Mouse (Mus musculus) CH12.LX (cell line): ENCODE measurements around the gene Gprc6a. TPM values are rescaled to one million over a fixed set of nuclear protein-coding genes. Genes with fewer than 3 reads are reported as not detected.
A peak's percentile ranks its signal among the peaks of the same experiment; 100 is the strongest.

Experiments
- DNase-seq: peaks from one replicate; pipeline ENCODE4 v3.0.0-alpha.2; 2013; ENCODE audit errors: extremely low read depth
- H3K27ac ChIP-seq: 2 replicates; pipeline ENCODE4 v1.5.1; 2012; ENCODE audit warnings: low read depth, mild to moderate bottlenecking, control low read depth, moderate library complexity; ENCODE audit not compliant: insufficient read depth
- H3K27me3 ChIP-seq: replicated peaks from 2 replicates; pipeline ENCODE3; 2012; ENCODE audit warnings: inconsistent platforms
- H3K36me3 ChIP-seq, 2 experiments: replicated peaks in 1 of 2; 2 replicates each; pipeline versions ENCODE3 to v1.6.1; 2012; ENCODE audit warnings: inconsistent platforms in 1 of 2, low read length in 1 of 2, mild to moderate bottlenecking in 1 of 2, mixed read lengths in 1 of 2, moderate library complexity in 1 of 2; ENCODE audit not compliant: control insufficient read depth in 1 of 2, insufficient read depth in 1 of 2
- H3K4me1 ChIP-seq, 2 experiments: 2 replicates each; pipeline ENCODE4 v1.6.1; 2012; ENCODE audit warnings: inconsistent platforms in 1 of 2, moderate library complexity in 1 of 2; ENCODE audit not compliant: insufficient read depth in 2 of 2, control insufficient read depth in 1 of 2
- H3K4me2 ChIP-seq: 2 replicates; pipeline ENCODE4 v1.6.1; 2012; ENCODE audit warnings: low read depth, mild to moderate bottlenecking, control low read depth; ENCODE audit not compliant: poor library complexity, insufficient read depth, severe bottlenecking
- H3K4me3 ChIP-seq, 3 experiments: fragments of 150-350 bp in 1 of 3; sonication (generic) in 1 of 3; replicated peaks in 1 of 3; 2 replicates each; pipeline versions ENCODE3 to v1.5.1; 2011 to 2012; ENCODE audit warnings: low read depth in 2 of 3, low read length in 2 of 3, mild to moderate bottlenecking in 2 of 3, moderate library complexity in 2 of 3, control low read depth in 1 of 3, improper control_type of control experiment in 1 of 3, inconsistent platforms in 1 of 3, mixed read lengths in 1 of 3; ENCODE audit not compliant: poor library complexity in 1 of 3
- H3K79me2 ChIP-seq: replicated peaks from 2 replicates; pipeline ENCODE4 v1.6.1; 2012; ENCODE audit warnings: mild to moderate bottlenecking, moderate library complexity; ENCODE audit not compliant: control insufficient read depth, poor library complexity, insufficient read depth, severe bottlenecking; ENCODE audit errors: extremely low read depth
- H3K9ac ChIP-seq: 2 replicates; pipeline ENCODE4 v1.6.1; 2012; ENCODE audit warnings: low read depth, mild to moderate bottlenecking, control low read depth, moderate library complexity; ENCODE audit not compliant: insufficient read depth
- H3K9me3 ChIP-seq: replicated peaks from 2 replicates; pipeline ENCODE3; 2012; ENCODE audit warnings: low read length, inconsistent platforms, mixed read lengths
- BHLHE40 ChIP-seq: IDR thresholded peaks from 2 replicates; pipeline ENCODE4 v1.6.1; 2011; ENCODE audit warnings: mild to moderate bottlenecking, low read depth, low read length, improper control_type of control experiment
- CHD1 ChIP-seq: IDR thresholded peaks from 2 replicates; pipeline ENCODE4 v1.6.1; 2012; ENCODE audit warnings: low read depth, low read length, improper control_type of control experiment, inconsistent platforms
- CTCF ChIP-seq, 2 experiments: IDR thresholded peaks in 1 of 2; conservative IDR thresholded peaks in 1 of 2; 2 replicates each; pipeline ENCODE4 v1.5.1; 2011 to 2012; ENCODE audit warnings: low read depth in 2 of 2, low read length in 2 of 2, improper control_type of control experiment in 1 of 2, inconsistent platforms in 1 of 2, mild to moderate bottlenecking in 1 of 2, moderate library complexity in 1 of 2
- GABPA ChIP-seq: IDR thresholded peaks from 2 replicates; pipeline ENCODE4 v1.6.1; 2012; ENCODE audit warnings: low read depth, low read length, improper control_type of control experiment, inconsistent platforms; ENCODE audit not compliant: insufficient replicate concordance
- HCFC1 ChIP-seq: IDR thresholded peaks from 2 replicates; pipeline ENCODE4 v1.6.1; 2012; ENCODE audit warnings: low read depth, mild to moderate bottlenecking, inconsistent platforms, low read length, improper control_type of control experiment
- JUN ChIP-seq: IDR thresholded peaks from 2 replicates; pipeline ENCODE4 v1.6.1; 2011; ENCODE audit warnings: low read depth, mild to moderate bottlenecking, low read length, improper control_type of control experiment, moderate library complexity; ENCODE audit not compliant: insufficient read depth
- JUND ChIP-seq: conservative IDR thresholded peaks from 2 replicates; pipeline ENCODE4 v1.6.1; 2011; ENCODE audit warnings: low read depth, low read length, improper control_type of control experiment
- MAX ChIP-seq: IDR thresholded peaks from 2 replicates; pipeline ENCODE4 v1.6.1; 2011; ENCODE audit warnings: low read length, improper control_type of control experiment
- MYC ChIP-seq: IDR thresholded peaks from 2 replicates; pipeline ENCODE4 v1.6.1; 2011; ENCODE audit warnings: low read depth, mild to moderate bottlenecking, improper control_type of control experiment, low read length
- NELFE ChIP-seq: IDR thresholded peaks from 2 replicates; pipeline ENCODE4 v1.6.1; 2011; ENCODE audit warnings: low read depth, low read length, improper control_type of control experiment
- NRF1 ChIP-seq: IDR thresholded peaks from 2 replicates; pipeline ENCODE4 v1.6.1; 2014; ENCODE audit warnings: low read depth, mild to moderate bottlenecking, inconsistent platforms, low read length, improper control_type of control experiment, moderate library complexity
- PAX5 ChIP-seq: IDR thresholded peaks from 2 replicates; pipeline ENCODE4 v1.6.1; 2012; ENCODE audit warnings: low read length, inconsistent platforms, mixed read lengths
- POLR2A ChIP-seq: IDR thresholded peaks from 2 replicates; pipeline ENCODE4 v1.6.1; 2011; ENCODE audit warnings: low read depth, mild to moderate bottlenecking, improper control_type of control experiment, low read length
- POLR2AphosphoS2 ChIP-seq: IDR thresholded peaks from 2 replicates; pipeline ENCODE4 v1.6.1; 2011; ENCODE audit warnings: low read depth, low read length, improper control_type of control experiment
- RAD21 ChIP-seq: IDR thresholded peaks from 2 replicates; pipeline ENCODE4 v1.6.1; 2011; ENCODE audit warnings: low read depth, mild to moderate bottlenecking, low read length, improper control_type of control experiment, moderate library complexity
- RCOR1 ChIP-seq: conservative IDR thresholded peaks from 2 replicates; pipeline ENCODE4 v1.6.1; 2012; ENCODE audit warnings: low read depth, mild to moderate bottlenecking, inconsistent platforms, low read length, improper control_type of control experiment
- SMC3 ChIP-seq: IDR thresholded peaks from 2 replicates; pipeline ENCODE4 v1.6.1; 2011; ENCODE audit warnings: low read depth, low read length, improper control_type of control experiment
- TBP ChIP-seq: conservative IDR thresholded peaks from 2 replicates; pipeline ENCODE4 v1.6.1; 2011; ENCODE audit warnings: low read depth, low read length, improper control_type of control experiment
- TCF12 ChIP-seq: IDR thresholded peaks from 2 replicates; pipeline ENCODE4 v1.6.1; 2014; ENCODE audit warnings: low read depth, mild to moderate bottlenecking, inconsistent platforms, low read length, improper control_type of control experiment
- UBTF ChIP-seq: IDR thresholded peaks from 2 replicates; pipeline ENCODE4 v1.6.1; 2012; ENCODE audit warnings: low read depth, mild to moderate bottlenecking, inconsistent platforms, low read length, improper control_type of control experiment, moderate library complexity
- USF2 ChIP-seq: conservative IDR thresholded peaks from 2 replicates; pipeline ENCODE4 v1.6.1; 2011; ENCODE audit warnings: low read depth, low read length, improper control_type of control experiment
- ZC3H11A ChIP-seq: IDR thresholded peaks from 2 replicates; pipeline ENCODE4 v1.6.1; 2012; ENCODE audit warnings: low read depth, mild to moderate bottlenecking, inconsistent platforms, low read length, improper control_type of control experiment
- ZMIZ1 ChIP-seq: IDR thresholded peaks from 2 replicates; pipeline ENCODE4 v1.6.1; 2012; ENCODE audit warnings: low read depth, mild to moderate bottlenecking, inconsistent platforms, low read length, improper control_type of control experiment
- ZNF384 ChIP-seq: IDR thresholded peaks from 2 replicates; pipeline ENCODE4 v1.6.1; 2012; ENCODE audit warnings: low read depth, low read length, improper control_type of control experiment, inconsistent platforms
- dilution Hi-C: fragments of 300-500 bp; cut with MboI; formaldehyde crosslinking; loops from 2 replicates; pipeline ENCODE4 v1.14.3; 2020; ENCODE audit warnings: low sequenced_read_pairs; ENCODE audit not compliant: extremely low pct_unique_long_range_greater_than_20kb, extremely low pct_ligation_motif_present
- in situ Hi-C: fragments of 300-500 bp; cut with MboI; formaldehyde crosslinking; loops from 3 replicates; pipeline ENCODE4 v1.14.3; 2019; ENCODE audit warnings: low sequenced_read_pairs, low pct_ligation_motif_present, low pct_unique_long_range_greater_than_20kb, mixed read lengths
- polyA plus RNA-seq: library from polyadenylated mRNA; unstranded; fragments of >175 nt; gene quantifications from 2 replicates; pipeline ENCODE4 v1.2.1, GENCODE M21; 2012; ENCODE audit warnings: low read depth; ENCODE audit not compliant: insufficient read length
- total RNA-seq, 2 experiments: library from RNA; depleted of rRNA; stranded (reverse); fragments of 300-350 nt in 1 of 2; fragments of >200 nt in 1 of 2; gene quantifications; 2 replicates each; pipeline ENCODE4 v1.2.3; 2012 to 2014

The Gprc6a gene
- total and polyA plus RNA-seq, 3 experiments, result not detected

GRCm38 (mm10) chr10:51621193-51621592 is 10.1 kb downstream of the Gprc6a start:
- no peak overlapping the region for H3K9ac ChIP-seq
- H3K4me3 ChIP-seq, result no peak overlapping the region
- 0 out of 2 replicates have a peak overlapping the region, but pooled peaks have one; percentile 44 for H3K4me2 ChIP-seq
- DNase-seq, result no peak
- dilution Hi-C loops (no loop called here), in situ Hi-C loops (no loop called here)
- TF ChIP-seq CTCF (conservative IDR thresholded peaks at IDR 0.05 in 1 of 2, IDR thresholded peaks at IDR 0.05 in 1 of 2; ENCODE audit: low read depth in 2 of 2, low read length in 2 of 2) (no peak), MYC (peak; percentile 52; the same call in 1 of the 2 replicates), BHLHE40 (peak; percentile 79), TCF12 (0 out of 2 replicates have a peak, but pooled peaks have one; percentile 8), POLR2AphosphoS2 (no peak), SMC3 (no peak), JUND (no peak), GABPA (no peak), USF2 (no peak), UBTF (no peak), POLR2A (no peak), MAX (0 out of 2 replicates have a peak, but pooled peaks have one; percentile 14)
- H3K9me3 ChIP-seq, result no peaks in the 10 kb centered on the region
- no peak overlapping the region for H3K27ac ChIP-seq
- H3K36me3 ChIP-seq, result no peaks in the 10 kb centered on the region
- no peaks in the 10 kb centered on the region for H3K27me3 ChIP-seq
- no peaks in the 10 kb centered on the region for H3K79me2 ChIP-seq
- peaks cover 0 to 3% of the 10 kb centered on the region in 2 experiments; a peak in 1 of 4 replicates for H3K4me1 ChIP-seq

- peaks cover 0 to 3% of the 10 kb centered on the region in 2 experiments; a peak in 1 of 4 replicates for H3K4me1 ChIP-seq
- dilution Hi-C loops (no loop called here), in situ Hi-C loops (no loop called here)
- H3K9me3 ChIP-seq, result no peaks in the 10 kb centered on the region
- no peak for DNase-seq
- no peak overlapping the region for H3K9ac ChIP-seq
- no peaks in the 10 kb centered on the region for H3K36me3 ChIP-seq
- H3K27me3 ChIP-seq, result no peaks in the 10 kb centered on the region
- TF ChIP-seq PAX5, result no peak
- TF ChIP-seq RCOR1, result no peak
- TF ChIP-seq TCF12, result no peak
- no peak for TF ChIP-seq MYC
- TF ChIP-seq ZMIZ1, result no peak
- no peak for TF ChIP-seq SMC3
- TF ChIP-seq MAX, result no peak
- no peak for TF ChIP-seq UBTF
- no peak for TF ChIP-seq HCFC1
- TF ChIP-seq ZNF384, result no peak
- no peak for TF ChIP-seq ZC3H11A
- TF ChIP-seq RAD21, result no peak
- no peak for TF ChIP-seq TBP
- TF ChIP-seq JUN, result no peak
- no peak for TF ChIP-seq CTCF (conservative IDR thresholded peaks at IDR 0.05 in 1 of 2, IDR thresholded peaks at IDR 0.05 in 1 of 2; ENCODE audit: low read depth in 2 of 2, low read length in 2 of 2)
- no peak for TF ChIP-seq NELFE
- TF ChIP-seq GABPA, result no peak
- no peak for TF ChIP-seq CHD1
- no peak for TF ChIP-seq JUND
- TF ChIP-seq NRF1, result no peak
- no peak overlapping the region for H3K27ac ChIP-seq
- H3K4me2 ChIP-seq, result no peak overlapping the region
- H3K4me3 ChIP-seq, result no peak overlapping the region
- H3K79me2 ChIP-seq, result no peaks in the 10 kb centered on the region
Observed at GRCm38 (mm10) chr10:51620126-51620525, 11.1 kb downstream of the Gprc6a start.
